Mouse (Mus musculus) myocyte (in vitro differentiated cells): Measurements from ENCODE around the gene Tenm2. TPM values are rescaled to one million over a fixed set of nuclear protein-coding genes. Genes with fewer than 3 reads are reported as not detected.

Experiments used
- H3K27me3 ChIP-seq: one replicate; pipeline ENCODE4 v1.6.1; 2011; ENCODE audit not compliant: control insufficient read depth, insufficient read depth, insufficient read length
- H3K36me3 ChIP-seq: one replicate; pipeline ENCODE4 v1.6.1; 2011; ENCODE audit not compliant: control insufficient read depth, insufficient read depth
- H3K4me2 ChIP-seq: one replicate; pipeline ENCODE4 v1.6.1; 2011; ENCODE audit warnings: low read depth, control low read depth
- H3K4me3 ChIP-seq: one replicate; pipeline ENCODE4 v1.5.1; 2011; ENCODE audit warnings: mild to moderate bottlenecking, control low read depth, moderate library complexity
- H3K79me2 ChIP-seq: one replicate; pipeline ENCODE4 v1.6.1; 2011; ENCODE audit not compliant: control insufficient read depth, insufficient read depth
- H3ac ChIP-seq: one replicate; pipeline ENCODE4 v1.6.1; 2011; ENCODE audit not compliant: control insufficient read depth, insufficient read length
- CEBPB ChIP-seq: IDR thresholded peaks from 2 replicates; pipeline ENCODE4 v1.6.1; 2011; ENCODE audit warnings: mild to moderate bottlenecking, moderate library complexity; ENCODE audit not compliant: poor library complexity, insufficient read depth, severe bottlenecking
- E2F4 ChIP-seq: IDR thresholded peaks from one replicate; pipeline ENCODE4 v1.6.1; 2011; ENCODE audit warnings: mild to moderate bottlenecking, control low read depth, moderate library complexity; ENCODE audit not compliant: insufficient read depth
- MAX ChIP-seq: IDR thresholded peaks from one replicate; pipeline ENCODE4 v1.6.1; 2011; ENCODE audit warnings: low read depth, mild to moderate bottlenecking, control low read depth
- MYOD1 ChIP-seq, 3 experiments: IDR thresholded peaks; one replicate each; pipeline ENCODE4 v1.6.1; 2011; ENCODE audit warnings: control low read depth in 2 of 3, low read depth in 2 of 3, mild to moderate bottlenecking in 2 of 3, moderate library complexity in 1 of 3; ENCODE audit not compliant: insufficient read length in 2 of 3, control insufficient read depth in 1 of 3
- MYOG ChIP-seq, 3 experiments: IDR thresholded peaks; one replicate each; pipeline ENCODE4 v1.6.1; 2011; ENCODE audit warnings: control low read depth in 2 of 3, low read depth in 2 of 3, mild to moderate bottlenecking in 2 of 3; ENCODE audit not compliant: insufficient read length in 2 of 3, control insufficient read depth in 1 of 3, insufficient read depth in 1 of 3
- POLR2A ChIP-seq: IDR thresholded peaks from one replicate; pipeline ENCODE4 v1.6.1; 2011; ENCODE audit warnings: low read depth, mild to moderate bottlenecking, control low read depth, moderate library complexity; ENCODE audit not compliant: insufficient read length
- POLR2AphosphoS2 ChIP-seq: IDR thresholded peaks from one replicate; pipeline ENCODE4 v1.6.1; 2011; ENCODE audit warnings: low read depth, control low read depth; ENCODE audit not compliant: insufficient read length
- REST ChIP-seq: IDR thresholded peaks from one replicate; pipeline ENCODE4 v1.6.1; 2011; ENCODE audit warnings: mild to moderate bottlenecking, control low read depth, moderate library complexity; ENCODE audit not compliant: insufficient read depth, insufficient read length
- SRF ChIP-seq: IDR thresholded peaks from one replicate; pipeline ENCODE4 v1.6.1; 2011; ENCODE audit warnings: low read depth; ENCODE audit not compliant: control insufficient read depth, insufficient read length
- TCF12 ChIP-seq: IDR thresholded peaks from one replicate; pipeline ENCODE4 v1.6.1; 2011; ENCODE audit warnings: mild to moderate bottlenecking, control low read depth; ENCODE audit not compliant: poor library complexity, insufficient read depth, severe bottlenecking
- TCF3 ChIP-seq: IDR thresholded peaks from one replicate; pipeline ENCODE4 v1.6.1; 2011; ENCODE audit warnings: low read depth, control low read depth; ENCODE audit not compliant: insufficient read length
- USF1 ChIP-seq: IDR thresholded peaks from one replicate; pipeline ENCODE4 v1.6.1; 2011; ENCODE audit warnings: low read depth, mild to moderate bottlenecking, control low read depth, moderate library complexity
- polyA plus RNA-seq: library from polyadenylated mRNA; unstranded; fragments of >200 nt; fragmentation: generic; extraction: Trizol; gene quantifications from one replicate; pipeline ENCODE4 v1.2.1, GENCODE M21; 2012; ENCODE audit warnings: missing spikeins

Gene Tenm2
- polyA plus RNA-seq, 1 experiment, result 0.28 TPM

DNA sequence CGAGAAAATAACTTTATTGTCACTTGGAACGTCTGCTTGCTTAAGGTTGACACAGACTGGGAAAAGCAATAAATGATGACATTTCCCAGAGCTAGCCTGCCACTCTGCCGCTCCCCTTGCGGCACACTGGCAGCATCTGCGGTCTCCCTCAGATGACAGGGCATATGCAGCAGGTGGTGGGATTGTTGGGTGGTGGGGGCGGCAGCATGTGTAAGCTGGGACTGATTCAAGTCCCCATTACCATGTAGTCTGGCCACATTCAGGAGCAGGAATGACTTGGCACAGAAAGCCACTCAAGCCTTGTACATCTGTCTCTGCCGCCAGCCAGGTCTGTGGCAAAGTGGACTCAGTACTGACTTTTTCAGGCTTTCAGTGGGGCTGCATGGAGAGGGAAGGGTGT is 1059.7 kb downstream of the Tenm2 start:
- H3K27me3 ChIP-seq, result no peaks in the 10 kb centered on the region

DNA sequence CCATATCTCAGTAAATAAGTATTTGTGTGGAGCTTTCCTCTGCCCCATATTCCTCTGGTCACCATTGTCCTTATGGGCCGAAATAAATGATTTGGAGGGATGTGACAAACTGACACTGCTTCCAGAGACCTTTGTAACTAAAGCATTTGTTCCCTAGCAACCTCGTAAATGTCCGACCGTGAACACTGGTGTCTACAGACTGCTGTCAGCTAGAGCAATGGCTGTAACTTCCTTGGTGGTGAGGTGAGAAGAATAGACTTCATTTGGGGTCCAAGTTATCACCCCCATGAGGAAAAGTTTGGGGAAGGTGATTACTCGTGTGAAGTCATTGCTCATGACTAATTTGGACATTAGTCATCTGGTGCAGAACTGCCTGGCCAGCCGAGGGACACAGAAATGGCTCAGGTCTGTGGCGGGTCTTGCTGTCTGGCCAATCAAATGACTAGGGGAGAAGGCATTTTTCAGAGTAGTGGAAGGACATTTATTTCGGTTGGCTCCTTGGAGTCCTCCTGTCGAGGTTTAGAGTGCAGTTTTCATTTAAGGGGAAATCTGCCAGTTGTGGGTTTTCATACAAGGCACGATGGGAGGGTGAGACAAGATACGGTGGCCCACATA is 1062.6 kb downstream of the Tenm2 start:
- no peak overlapping the region for H3K4me2 ChIP-seq
- no peak overlapping the region for H3K4me3 ChIP-seq
- no peaks in the 10 kb centered on the region for H3K27me3 ChIP-seq
- H3K79me2 ChIP-seq, result no peaks in the 10 kb centered on the region
- no peaks in the 10 kb centered on the region for H3K36me3 ChIP-seq
- H3ac ChIP-seq, result no peak overlapping the region
- TF ChIP-seq TCF12 (no peak), MYOD1 (IDR thresholded peaks at IDR 0.05; ENCODE audit: control insufficient read depth in 1 of 3, insufficient read length in 2 of 3, low read depth in 2 of 3) (no peak), E2F4 (no peak), POLR2AphosphoS2 (no peak), CEBPB (no peak), TCF3 (no peak), MAX (no peak), SRF (no peak), REST (no peak), USF1 (no peak), MYOG (IDR thresholded peaks at IDR 0.05; ENCODE audit: control insufficient read depth in 1 of 3, insufficient read depth in 1 of 3, insufficient read length in 2 of 3, low read depth in 2 of 3) (no peak), POLR2A (no peak)

More for the DNA sequence above, 1059.7 kb downstream of the Tenm2 start:
- H3K79me2 ChIP-seq, result no peaks in the 10 kb centered on the region
- TF ChIP-seq MYOG (IDR thresholded peaks at IDR 0.05; ENCODE audit: control insufficient read depth in 1 of 3, insufficient read depth in 1 of 3, insufficient read length in 2 of 3, low read depth in 2 of 3) (no peak), POLR2A (no peak), TCF12 (no peak), POLR2AphosphoS2 (no peak), REST (no peak), USF1 (no peak), E2F4 (no peak), SRF (no peak)
- no peak overlapping the region for H3K4me2 ChIP-seq
- H3K36me3 ChIP-seq, result no peaks in the 10 kb centered on the region
- H3K4me3 ChIP-seq, result no peak overlapping the region
- no peak overlapping the region for H3ac ChIP-seq

DNA sequence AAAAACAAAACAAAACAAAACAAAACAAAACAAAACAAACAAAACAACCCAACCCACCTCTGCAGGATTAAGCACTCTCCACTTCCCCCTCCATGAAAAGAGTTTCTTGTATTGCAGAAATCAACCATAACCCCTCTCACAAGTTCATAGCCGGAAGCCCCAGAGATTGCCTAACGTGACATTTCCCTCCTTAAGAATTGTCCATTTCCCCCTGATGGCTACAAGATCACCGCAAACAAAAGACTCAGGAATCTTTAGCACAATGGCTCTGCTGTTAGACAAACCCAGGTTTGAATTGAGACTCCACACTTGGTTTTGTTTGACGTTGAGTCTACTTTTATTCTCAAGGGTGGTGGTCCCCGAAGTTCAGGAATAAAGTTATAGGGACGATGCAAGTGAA is 1063.2 kb downstream of the Tenm2 start:
- TF ChIP-seq E2F4, result no peak
- no peak overlapping the region for H3ac ChIP-seq
- H3K4me3 ChIP-seq, result no peak overlapping the region
- no peaks in the 10 kb centered on the region for H3K79me2 ChIP-seq
- H3K36me3 ChIP-seq, result no peaks in the 10 kb centered on the region
- H3K4me2 ChIP-seq, result no peak overlapping the region
- H3K27me3 ChIP-seq, result no peaks in the 10 kb centered on the region

DNA sequence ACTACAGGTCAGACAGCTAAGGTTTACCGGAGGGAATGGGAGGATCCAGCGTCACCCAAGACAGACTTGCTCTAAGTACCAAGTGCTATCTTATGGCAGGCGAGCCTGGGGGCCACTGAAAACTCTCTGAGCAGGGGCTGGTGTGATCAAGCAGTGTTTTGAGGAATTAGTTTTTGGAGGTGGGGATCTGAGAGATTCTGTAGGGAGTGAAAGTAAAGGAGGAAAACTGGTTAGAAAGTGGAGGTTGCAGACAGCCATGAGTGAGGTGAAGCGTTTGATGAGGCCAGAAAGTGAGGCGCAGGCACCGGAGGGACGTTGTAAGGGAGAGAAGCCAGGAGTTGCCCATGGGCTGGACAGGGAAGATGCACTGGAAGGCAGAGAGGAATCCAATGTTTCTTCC is 1063.8 kb downstream of the Tenm2 start:
- no peak overlapping the region for H3K4me3 ChIP-seq
- H3K27me3 ChIP-seq, result no peaks in the 10 kb centered on the region
- TF ChIP-seq TCF3, result no peak
- no peak for TF ChIP-seq POLR2A
- TF ChIP-seq SRF, result no peak
- TF ChIP-seq USF1, result no peak
- TF ChIP-seq POLR2AphosphoS2, result no peak
- no peaks in the 10 kb centered on the region for H3K36me3 ChIP-seq
- H3K4me2 ChIP-seq, result no peak overlapping the region
- no peak overlapping the region for H3ac ChIP-seq
- H3K79me2 ChIP-seq, result no peaks in the 10 kb centered on the region

GRCm38 (mm10) chr11:36171221-36171620 is 1064.5 kb downstream of the Tenm2 start:
- no peaks in the 10 kb centered on the region for H3K27me3 ChIP-seq
- no peak overlapping the region for H3K4me2 ChIP-seq
- no peak overlapping the region for H3ac ChIP-seq
- H3K36me3 ChIP-seq, result no peaks in the 10 kb centered on the region
- H3K4me3 ChIP-seq, result no peak overlapping the region
- no peaks in the 10 kb centered on the region for H3K79me2 ChIP-seq
- TF ChIP-seq TCF3 (no peak), REST (no peak), MAX (no peak), MYOD1 (IDR thresholded peaks at IDR 0.05; ENCODE audit: control insufficient read depth in 1 of 3, insufficient read length in 2 of 3, low read depth in 2 of 3) (no peak), E2F4 (no peak), SRF (no peak), CEBPB (no peak), TCF12 (no peak), USF1 (no peak), POLR2AphosphoS2 (no peak), MYOG (IDR thresholded peaks at IDR 0.05; ENCODE audit: control insufficient read depth in 1 of 3, insufficient read depth in 1 of 3, insufficient read length in 2 of 3, low read depth in 2 of 3) (no peak), POLR2A (no peak)
